Mouse (Mus musculus): Measurements from ENCODE around the gene Gpr132. TPM values are rescaled to one million over a fixed set of nuclear protein-coding genes. Genes with fewer than 3 reads are reported as not detected.

Gene Gpr132
- polyA plus RNA-seq, 1 experiment, result 0.02 TPM

- Histone ChIP-seq H3K27me3 (ENCODE audit: control insufficient read depth, insufficient read depth, insufficient read length) (no peaks in the 10 kb centered on the region), H3ac (ENCODE audit: control insufficient read depth, insufficient read length) (no peak overlapping the region), H3K36me3 (ENCODE audit: control insufficient read depth, insufficient read depth) (no peaks in the 10 kb centered on the region), H3K4me3 (no peak overlapping the region), H3K4me2 (ENCODE audit: low read depth) (no peak overlapping the region), H3K79me2 (ENCODE audit: control insufficient read depth, insufficient read depth) (peaks cover 6% of the 10 kb centered on the region)
- TF ChIP-seq POLR2A (IDR thresholded peaks at IDR 0.05; ENCODE audit: insufficient read length, low read depth), result no peak
- no peak for TF ChIP-seq E2F4 (IDR thresholded peaks at IDR 0.05; ENCODE audit: insufficient read depth)
- TF ChIP-seq POLR2AphosphoS2 (IDR thresholded peaks at IDR 0.05; ENCODE audit: insufficient read length, low read depth), result no peak
- TF ChIP-seq SRF (IDR thresholded peaks at IDR 0.05; ENCODE audit: control insufficient read depth, insufficient read length, low read depth), result no peak
- TF ChIP-seq MAX (IDR thresholded peaks at IDR 0.05; ENCODE audit: low read depth), result no peak
- no peak for TF ChIP-seq CEBPB (IDR thresholded peaks at IDR 0.05; ENCODE audit: insufficient read depth, poor library complexity, severe bottlenecking)
- no peak for TF ChIP-seq TCF3 (IDR thresholded peaks at IDR 0.05; ENCODE audit: insufficient read length, low read depth)
- TF ChIP-seq MYOG (IDR thresholded peaks at IDR 0.05; ENCODE audit: control insufficient read depth in 1 of 3, insufficient read depth in 1 of 3, insufficient read length in 2 of 3, low read depth in 2 of 3), result no peak
- no peak for TF ChIP-seq TCF12 (IDR thresholded peaks at IDR 0.05; ENCODE audit: insufficient read depth, poor library complexity, severe bottlenecking)
- no peak for TF ChIP-seq MYOD1 (IDR thresholded peaks at IDR 0.05; ENCODE audit: control insufficient read depth in 1 of 3, insufficient read length in 2 of 3, low read depth in 2 of 3)
- TF ChIP-seq REST (IDR thresholded peaks at IDR 0.05; ENCODE audit: insufficient read depth, insufficient read length), result no peak
- no peak for TF ChIP-seq USF1 (IDR thresholded peaks at IDR 0.05; ENCODE audit: low read depth)
Measured at GRCm38 (mm10) chr12:112804046-112804445, 64.0 kb downstream of the Gpr132 start.

GRCm38 (mm10) chr12:112802917-112803316 lies 65.1 kb downstream of the Gpr132 start:
- H3K4me2 ChIP-seq (ENCODE audit: low read depth), result no peak overlapping the region
- no peaks in the 10 kb centered on the region for H3K27me3 ChIP-seq (ENCODE audit: control insufficient read depth, insufficient read depth, insufficient read length)
- H3K79me2 ChIP-seq (ENCODE audit: control insufficient read depth, insufficient read depth), result peaks cover 6% of the 10 kb centered on the region
- no peak overlapping the region for H3ac ChIP-seq (ENCODE audit: control insufficient read depth, insufficient read length)
- peak overlapping the region; percentile 31 for H3K4me3 ChIP-seq
- H3K36me3 ChIP-seq (ENCODE audit: control insufficient read depth, insufficient read depth), result no peaks in the 10 kb centered on the region
- no peak for TF ChIP-seq MYOD1 (IDR thresholded peaks at IDR 0.05; ENCODE audit: control insufficient read depth in 1 of 3, insufficient read length in 2 of 3, low read depth in 2 of 3)
- TF ChIP-seq TCF12 (IDR thresholded peaks at IDR 0.05; ENCODE audit: insufficient read depth, poor library complexity, severe bottlenecking), result no peak
- no peak for TF ChIP-seq USF1 (IDR thresholded peaks at IDR 0.05; ENCODE audit: low read depth)
- TF ChIP-seq E2F4 (IDR thresholded peaks at IDR 0.05; ENCODE audit: insufficient read depth), result no peak
- no peak for TF ChIP-seq POLR2A (IDR thresholded peaks at IDR 0.05; ENCODE audit: insufficient read length, low read depth)

GRCm38 (mm10) chr12:112801864-112802846 lies 65.9 kb downstream of the Gpr132 start, which contains the start of gene Ahnak2:
Gene Ahnak2 (minus strand): TSS chr12:112802657.
- peak within 1 kb of the TSS; percentile 1 for H3ac ChIP-seq (ENCODE audit: control insufficient read depth, insufficient read length)
- H3K79me2 ChIP-seq (ENCODE audit: control insufficient read depth, insufficient read depth), result peaks cover 6% of the 10 kb centered on the region
- H3K36me3 ChIP-seq (ENCODE audit: control insufficient read depth, insufficient read depth), result no peaks in the 10 kb centered on the region
- TF ChIP-seq TCF3 (IDR thresholded peaks at IDR 0.05; ENCODE audit: insufficient read length, low read depth), result no peak
- peak in 1 of 3 experiments; percentile 25 for TF ChIP-seq MYOD1 (IDR thresholded peaks at IDR 0.05; ENCODE audit: control insufficient read depth in 1 of 3, insufficient read length in 2 of 3, low read depth in 2 of 3)
- TF ChIP-seq POLR2AphosphoS2 (IDR thresholded peaks at IDR 0.05; ENCODE audit: insufficient read length, low read depth), result peak; percentile 91
- TF ChIP-seq POLR2A (IDR thresholded peaks at IDR 0.05; ENCODE audit: insufficient read length, low read depth), result peak; percentile 98
- H3K27me3 ChIP-seq (ENCODE audit: control insufficient read depth, insufficient read depth, insufficient read length), result no peaks in the 10 kb centered on the region
- peak within 1 kb of the TSS; percentile 31 for H3K4me3 ChIP-seq
- peak within 1 kb of the TSS; percentile 94 for H3K4me2 ChIP-seq (ENCODE audit: low read depth)

Other genes starting within 250 kb of the Gpr132 start
- 202 TPM for gene Adssl1, start 248.2 kb downstream of the Gpr132 start, polyA plus RNA-seq (2012; fragmentation: generic; extraction: Trizol)
- gene Siva1, start 223.5 kb downstream of the Gpr132 start, polyA plus RNA-seq (2012; fragmentation: generic; extraction: Trizol), result 85.6 TPM
- gene Akt1, start 193.3 kb downstream of the Gpr132 start, polyA plus RNA-seq (2012; fragmentation: generic; extraction: Trizol), result 352 TPM
- gene Zbtb42, start 189.4 kb downstream of the Gpr132 start, polyA plus RNA-seq (2012; fragmentation: generic; extraction: Trizol), result 4.4 TPM
- 22.8 TPM for gene Cep170b, start 147.8 kb downstream of the Gpr132 start, polyA plus RNA-seq (2012; fragmentation: generic; extraction: Trizol)
- gene Pld4, start 107.6 kb downstream of the Gpr132 start, polyA plus RNA-seq (2012; fragmentation: generic; extraction: Trizol), result 0.08 TPM
- gene Ahnak2, start 65.6 kb downstream of the Gpr132 start, polyA plus RNA-seq (2012; fragmentation: generic; extraction: Trizol), result 24.4 TPM
- 9.6 TPM for gene Clba1, start 59.3 kb downstream of the Gpr132 start, polyA plus RNA-seq (2012; fragmentation: generic; extraction: Trizol)
- gene Cdca4, start 38.8 kb downstream of the Gpr132 start, polyA plus RNA-seq (2012; fragmentation: generic; extraction: Trizol), result 21.5 TPM
- 51.8 TPM for gene Jag2, start 61.5 kb upstream of the Gpr132 start, polyA plus RNA-seq (2012; fragmentation: generic; extraction: Trizol)
- gene Nudt14, start 73.9 kb upstream of the Gpr132 start, polyA plus RNA-seq (2012; fragmentation: generic; extraction: Trizol), result 94.9 TPM
- 16.3 TPM for gene Btbd6, start 108.3 kb upstream of the Gpr132 start, polyA plus RNA-seq (2012; fragmentation: generic; extraction: Trizol)
- gene Brf1, start 132.5 kb upstream of the Gpr132 start, polyA plus RNA-seq (2012; fragmentation: generic; extraction: Trizol), result 27.9 TPM
- 89.3 TPM for gene Pacs2, start 146.3 kb upstream of the Gpr132 start, polyA plus RNA-seq (2012; fragmentation: generic; extraction: Trizol)
- gene Tex22, start 206.3 kb upstream of the Gpr132 start, polyA plus RNA-seq (2012; fragmentation: generic; extraction: Trizol), result 0.11 TPM
- 101 TPM for gene Mta1, start 230.1 kb upstream of the Gpr132 start, polyA plus RNA-seq (2012; fragmentation: generic; extraction: Trizol)

Measured in myocyte (in vitro differentiated cells).